Mouse (Mus musculus): ENCODE measurements around the gene Lsm4.

The Lsm4 gene

GRCm38 (mm10) chr8:70678679-70679078 is 5.6 kb downstream of the Lsm4 start:
- no peak for DNase-seq (ENCODE audit: low spot score in 2 of 2)

- DNase-seq (ENCODE audit: low spot score in 2 of 2): no peak
Observed at GRCm38 (mm10) chr8:70679404-70679803, 6.4 kb downstream of the Lsm4 start.

GRCm38 (mm10) chr8:70680039-70680438 is 7.0 kb downstream of the Lsm4 start:
- no peak for DNase-seq (ENCODE audit: low spot score in 2 of 2)

GRCm38 (mm10) chr8:70681410-70681809 is 8.4 kb downstream of the Lsm4 start:
- no peak for DNase-seq (ENCODE audit: low spot score in 2 of 2)

GRCm38 (mm10) chr8:70682193-70682592 is 9.1 kb downstream of the Lsm4 start:
- no peak for DNase-seq (ENCODE audit: low spot score in 2 of 2)

- DNase-seq (ENCODE audit: low spot score in 2 of 2): no peak
Observed at GRCm38 (mm10) chr8:70682692-70683091, 9.6 kb downstream of the Lsm4 start.

- DNase-seq (ENCODE audit: low spot score in 2 of 2): no peak
Observed at GRCm38 (mm10) chr8:70684291-70684690, 11.2 kb downstream of the Lsm4 start.

GRCm38 (mm10) chr8:70687576-70687975 is 14.5 kb downstream of the Lsm4 start:
- DNase-seq (ENCODE audit: low spot score in 2 of 2): peak in 1 of 2 experiments; percentile 58

- DNase-seq (ENCODE audit: low spot score in 2 of 2): no peak
Observed at GRCm38 (mm10) chr8:70688136-70688535, 15.1 kb downstream of the Lsm4 start.

GRCm38 (mm10) chr8:70689892-70690390 is 16.9 kb downstream of the Lsm4 start:
- DNase-seq (ENCODE audit: low spot score in 2 of 2): no peak

- DNase-seq (ENCODE audit: low spot score in 2 of 2): no peak
Observed at GRCm38 (mm10) chr8:70691230-70691629, 18.2 kb downstream of the Lsm4 start.

- DNase-seq (ENCODE audit: low spot score in 2 of 2): no peak
Observed at GRCm38 (mm10) chr8:70691727-70692231, 18.7 kb downstream of the Lsm4 start.

- no peak for DNase-seq (ENCODE audit: low spot score in 2 of 2)
Observed at GRCm38 (mm10) chr8:70693636-70694035, 20.6 kb downstream of the Lsm4 start.

- no peak for DNase-seq (ENCODE audit: low spot score in 2 of 2)
Observed at GRCm38 (mm10) chr8:70695318-70696018, 22.4 kb downstream of the Lsm4 start.

GRCm38 (mm10) chr8:70696019-70696885 is 23.2 kb downstream of the Lsm4 start:
- DNase-seq (ENCODE audit: low spot score in 2 of 2): peak in 1 of 2 experiments; percentile 73

- no peak for DNase-seq (ENCODE audit: low spot score in 2 of 2)
Observed at GRCm38 (mm10) chr8:70696946-70697345, 23.9 kb downstream of the Lsm4 start.

- DNase-seq (ENCODE audit: low spot score in 2 of 2): no peak
Observed at GRCm38 (mm10) chr8:70697366-70698250, 24.6 kb downstream of the Lsm4 start.

GRCm38 (mm10) chr8:70698310-70699109 is 25.5 kb downstream of the Lsm4 start, which contains the start of gene Jund:
Gene Jund, plus strand, starts transcription at chr8:70698949.
- DNase-seq (ENCODE audit: low spot score in 2 of 2): peak; percentile 98 to 99

- DNase-seq (ENCODE audit: low spot score in 2 of 2): peak in 1 of 2 experiments; percentile 58
Observed at GRCm38 (mm10) chr8:70699116-70699833, 26.2 kb downstream of the Lsm4 start.
